Mouse (Mus musculus) embryo, embryonic 11 days (tissue): Measurements from ENCODE around the gene Trmo.

Source experiments
- DNase-seq: peaks from one replicate; pipeline ENCODE4 v3.0.0-alpha.2; 2015

Trmo gene

GRCm38 (mm10) chr4:46389013-46389611, at the start of gene Trmo:
Trmo (minus strand) TSS chr4:46389437.
- DNase-seq: peak; percentile 98

DNA sequence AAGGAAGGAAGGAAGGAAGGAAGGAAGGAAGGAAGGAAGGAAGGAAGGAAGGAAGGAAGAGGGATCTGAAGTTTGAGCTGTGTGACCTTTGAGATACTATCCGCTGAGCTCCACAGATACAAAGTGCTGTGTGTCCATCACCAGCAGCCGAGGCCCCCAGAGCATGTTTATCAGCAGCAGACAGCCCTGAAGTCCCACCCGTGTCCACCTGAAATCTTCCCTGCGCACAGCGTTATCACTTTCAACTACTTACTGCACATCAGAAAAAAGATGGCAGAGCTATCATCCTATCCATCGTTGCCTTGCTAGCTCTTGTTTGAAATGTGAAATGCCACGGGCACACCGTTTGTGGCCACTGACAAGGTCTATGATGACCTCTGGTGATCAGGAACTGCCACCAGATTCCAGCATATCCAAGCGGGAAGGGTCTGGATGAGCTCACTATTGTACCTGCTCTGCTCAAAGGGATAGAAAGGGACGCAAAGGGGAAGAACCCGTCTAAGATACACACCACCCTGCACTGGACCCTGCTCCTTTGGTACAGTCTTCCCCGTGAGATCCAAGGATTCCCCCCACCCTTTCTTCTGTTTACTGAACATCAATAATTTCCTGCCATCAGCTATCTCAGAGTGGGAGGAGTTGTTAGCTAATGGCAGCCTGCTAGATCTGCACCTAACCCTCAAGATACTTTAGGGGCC, 43.3 kb upstream of the Trmo start:
- no peak for DNase-seq

- no peak for DNase-seq
Observed at GRCm38 (mm10) chr4:46428903-46429499, 39.8 kb upstream of the Trmo start.

- no peak for DNase-seq
Observed at GRCm38 (mm10) chr4:46422625-46423024, 33.4 kb upstream of the Trmo start.

DNA sequence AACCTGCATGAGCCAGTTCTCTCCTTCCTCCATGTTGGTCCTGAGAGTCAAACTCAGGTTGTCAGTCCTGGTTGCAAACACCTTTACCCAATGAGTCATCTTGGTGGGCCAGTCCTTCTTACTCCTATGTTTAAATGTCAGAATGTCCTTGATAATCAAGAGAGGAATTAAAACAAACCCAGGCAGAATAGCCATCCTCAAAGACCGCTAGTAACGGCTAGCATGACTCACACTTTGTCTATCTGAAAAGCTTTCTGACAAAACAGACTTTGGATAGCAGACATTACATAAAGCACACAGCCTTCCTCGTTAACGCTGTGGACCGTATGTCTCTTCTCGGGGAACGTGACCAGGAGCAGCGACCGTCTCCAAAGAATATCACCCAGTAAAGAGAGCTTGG, 29.6 kb upstream of the Trmo start:
- no peak for DNase-seq

DNA sequence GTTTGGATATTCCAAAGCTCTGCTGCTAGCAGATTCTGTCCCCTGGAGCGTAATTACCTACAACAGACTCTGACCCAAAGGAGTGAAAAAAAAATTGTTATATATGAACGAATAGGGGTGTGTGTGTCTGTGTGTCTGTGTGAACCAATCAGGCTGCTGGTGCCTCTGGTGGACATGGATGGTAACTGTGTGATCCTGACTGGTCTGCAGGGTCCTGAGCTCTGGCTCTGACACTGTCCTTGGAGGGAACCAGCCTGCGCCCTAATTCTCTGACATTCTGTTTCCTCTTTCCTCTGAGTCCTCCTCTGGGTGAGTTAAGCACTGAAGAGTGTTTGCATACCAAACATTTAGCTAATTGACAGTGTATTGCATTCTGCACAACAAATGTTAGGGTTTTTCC, 28.3 kb upstream of the Trmo start:
- DNase-seq: peak; percentile 18

- DNase-seq: no peak
Observed at GRCm38 (mm10) chr4:46413406-46413805, 24.2 kb upstream of the Trmo start, which contains the start of gene Hemgn. Hemgn (minus strand) TSS chr4:46413506.

DNA sequence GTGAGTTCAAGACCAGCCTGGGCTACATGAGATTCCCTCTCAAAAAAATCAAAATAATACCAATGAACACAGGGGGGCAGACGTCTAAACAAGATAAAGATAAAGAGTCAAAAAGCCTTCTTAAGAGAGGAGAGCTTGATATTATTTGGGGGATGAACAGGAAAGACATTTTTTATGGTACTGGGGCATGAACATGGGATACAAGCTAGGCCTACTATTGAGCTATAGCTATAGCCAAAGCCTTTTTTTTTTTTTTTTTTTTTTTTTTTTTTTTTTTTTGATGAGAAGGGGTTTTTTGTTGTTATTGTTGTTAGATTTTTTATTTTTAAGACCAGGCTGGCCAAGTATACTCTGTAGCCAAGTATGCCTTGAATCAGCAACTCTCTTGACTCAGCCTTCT, 22.9 kb upstream of the Trmo start:
- no peak for DNase-seq

GRCm38 (mm10) chr4:46411489-46411888, 22.3 kb upstream of the Trmo start:
- no peak for DNase-seq

DNA sequence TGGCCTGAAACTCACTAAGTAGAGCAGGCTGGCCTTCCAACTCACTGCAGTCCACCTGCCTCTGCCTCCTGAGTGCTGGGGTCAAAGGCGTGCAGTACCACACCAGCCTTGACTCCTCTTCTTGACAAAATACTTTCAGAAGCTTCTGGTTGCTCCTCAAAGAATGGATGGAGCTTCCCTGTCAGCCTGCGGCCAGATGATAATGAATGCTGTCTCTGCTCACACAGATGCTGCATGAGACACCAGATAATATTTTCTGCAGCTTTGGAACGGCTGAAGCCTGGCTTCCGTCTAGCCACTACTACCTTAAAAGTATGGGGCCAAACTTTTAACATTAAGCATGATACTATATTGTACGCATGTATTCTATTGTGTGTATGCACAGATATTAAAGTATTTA, 21.4 kb upstream of the Trmo start:
- no peak for DNase-seq

DNA sequence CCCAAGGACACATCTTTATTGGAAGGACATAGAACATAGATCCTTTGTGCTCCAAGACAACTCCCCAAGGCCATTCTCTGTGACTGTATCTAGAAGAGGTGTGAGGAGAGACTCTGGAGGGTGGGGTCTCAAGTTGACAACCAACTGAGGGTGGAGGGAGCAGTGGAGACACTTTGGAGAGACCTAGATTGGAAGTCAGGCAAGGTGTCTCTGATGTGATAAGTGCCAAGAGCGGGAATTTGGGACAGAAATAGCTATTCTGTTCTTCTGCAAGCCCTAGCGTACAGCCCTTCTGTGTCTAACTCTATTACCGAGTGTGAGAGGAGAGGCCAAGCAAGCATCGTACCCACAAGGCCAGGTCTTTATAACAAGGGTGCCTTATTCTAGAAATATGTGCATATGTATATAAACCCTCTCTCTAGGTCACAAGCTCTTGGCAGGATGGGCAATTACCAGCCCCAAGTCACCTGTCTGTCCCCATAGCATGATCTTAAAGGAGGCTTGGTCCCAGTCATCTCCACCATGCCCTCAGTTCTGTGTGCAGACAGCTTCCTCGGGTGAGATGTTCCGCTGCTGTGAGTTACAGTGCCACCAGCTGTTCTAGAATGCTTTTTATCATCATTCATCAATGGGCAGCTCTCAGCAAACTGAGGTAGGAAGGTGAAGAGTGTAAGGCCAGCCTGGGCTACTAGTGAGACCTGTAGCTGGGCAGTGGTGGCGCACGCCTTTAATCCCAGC, 17.9 kb upstream of the Trmo start:
- DNase-seq: no peak

- DNase-seq: no peak
Observed at GRCm38 (mm10) chr4:46404042-46404795, 15.0 kb upstream of the Trmo start.

- DNase-seq: no peak
Observed at GRCm38 (mm10) chr4:46398839-46399238, 9.6 kb upstream of the Trmo start.

GRCm38 (mm10) chr4:46395736-46396135, 6.5 kb upstream of the Trmo start:
- no peak for DNase-seq

DNA sequence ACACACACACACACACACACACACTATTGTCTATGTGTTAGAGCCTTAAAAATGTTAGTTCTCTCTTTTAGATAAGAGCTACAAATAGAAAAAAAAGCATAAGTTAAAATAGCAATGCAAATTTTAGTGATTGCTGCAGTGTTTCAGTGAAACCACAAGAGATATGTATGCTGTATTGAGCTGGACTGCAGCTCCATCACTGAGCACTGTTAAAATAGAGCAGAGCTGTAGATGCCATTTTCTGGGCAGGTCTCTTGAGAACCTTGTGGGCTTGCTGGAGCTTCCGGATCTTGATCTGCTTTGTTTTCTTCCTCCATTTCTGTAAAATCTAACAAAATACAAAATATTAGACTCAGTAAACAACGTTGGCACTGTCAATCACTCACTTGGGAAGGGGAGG, 5.2 kb upstream of the Trmo start:
- DNase-seq: no peak

DNA sequence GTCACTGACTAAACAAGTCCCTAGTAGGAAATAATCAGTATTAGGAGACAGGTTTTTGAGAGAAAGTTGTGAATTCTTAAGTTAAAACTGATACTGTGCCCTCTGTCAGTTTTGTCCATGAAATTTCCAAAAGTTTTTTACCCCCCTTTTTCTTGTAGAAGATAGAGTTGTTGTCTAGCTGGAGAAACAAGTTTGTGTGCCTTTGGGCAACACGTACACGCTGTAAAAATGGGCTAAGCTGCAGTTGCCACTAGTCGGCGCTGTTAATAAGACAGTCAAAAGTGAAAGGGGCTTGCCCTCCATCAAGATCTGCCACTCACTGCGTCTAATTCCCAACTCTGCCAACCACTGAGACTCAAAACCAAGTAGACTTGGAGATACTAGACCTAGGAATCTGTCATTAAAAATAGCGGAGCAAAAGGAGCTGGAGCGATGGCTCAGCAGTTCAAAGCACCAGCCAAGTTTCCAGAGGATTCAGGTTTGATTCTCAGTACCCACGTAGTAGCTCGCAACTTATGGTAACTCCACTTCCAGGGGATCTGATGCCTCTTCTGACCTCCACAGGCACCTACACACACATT, 1.2 kb upstream of the Trmo start:
- DNase-seq: peak; percentile 91

DNA sequence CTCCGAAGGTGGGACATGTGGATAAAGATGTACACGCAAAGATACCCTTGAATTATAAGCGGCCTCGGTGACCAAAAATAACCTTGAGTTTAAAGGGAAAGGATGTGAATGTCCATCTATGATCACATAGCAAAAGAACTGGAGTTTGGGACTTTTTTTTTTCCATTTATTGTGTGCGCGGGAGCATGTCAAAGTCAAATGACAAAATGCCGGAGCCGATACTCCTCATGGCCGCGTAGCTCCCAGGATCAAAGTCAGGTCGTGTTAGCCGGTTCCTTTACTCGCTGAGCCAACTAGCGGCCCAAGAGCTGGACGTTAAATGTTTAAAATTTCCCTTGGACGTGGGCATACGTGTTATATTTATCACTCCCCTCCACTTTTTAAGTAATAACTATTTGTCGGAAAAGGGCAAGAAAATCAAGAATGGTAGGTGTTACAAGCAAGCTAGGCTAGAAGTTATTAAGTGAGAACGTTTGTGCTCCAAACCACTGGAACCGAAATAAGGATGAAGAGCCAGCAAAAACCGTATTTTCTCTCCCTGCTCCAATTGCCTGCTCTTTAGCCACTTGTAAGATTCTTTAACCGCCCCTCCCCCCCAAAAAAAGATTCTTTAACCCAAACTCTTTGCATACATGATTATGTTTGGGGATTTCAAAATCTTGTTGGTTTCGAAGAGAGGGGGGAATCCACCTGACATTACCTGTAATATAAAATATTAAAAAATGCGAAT, 540 bp upstream of the Trmo start:
- peak; percentile 79 for DNase-seq

DNA sequence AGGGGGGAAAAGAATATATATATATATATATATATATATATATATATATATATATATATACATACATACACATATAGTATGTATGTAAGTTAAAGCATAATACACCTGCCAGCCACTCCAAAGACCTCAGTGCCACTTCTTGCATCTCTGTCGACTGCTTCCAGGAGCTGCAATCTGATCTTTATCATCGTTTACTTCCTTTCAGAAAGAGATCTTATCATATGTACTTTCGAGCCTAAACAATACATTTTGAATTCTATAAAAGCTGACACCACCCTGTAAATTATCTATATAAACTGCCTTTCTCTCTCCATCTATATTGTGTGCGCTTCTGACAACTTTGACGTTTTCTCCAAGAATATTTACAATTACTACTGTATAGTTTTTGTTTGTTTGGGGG, 681 bp downstream of the Trmo start:
- no peak for DNase-seq

- peak; percentile 85 for DNase-seq
Observed at GRCm38 (mm10) chr4:46374869-46375368, 14.3 kb downstream of the Trmo start.

GRCm38 (mm10) chr4:46374455-46374854, 14.8 kb downstream of the Trmo start:
- peak; percentile 22 for DNase-seq

DNA sequence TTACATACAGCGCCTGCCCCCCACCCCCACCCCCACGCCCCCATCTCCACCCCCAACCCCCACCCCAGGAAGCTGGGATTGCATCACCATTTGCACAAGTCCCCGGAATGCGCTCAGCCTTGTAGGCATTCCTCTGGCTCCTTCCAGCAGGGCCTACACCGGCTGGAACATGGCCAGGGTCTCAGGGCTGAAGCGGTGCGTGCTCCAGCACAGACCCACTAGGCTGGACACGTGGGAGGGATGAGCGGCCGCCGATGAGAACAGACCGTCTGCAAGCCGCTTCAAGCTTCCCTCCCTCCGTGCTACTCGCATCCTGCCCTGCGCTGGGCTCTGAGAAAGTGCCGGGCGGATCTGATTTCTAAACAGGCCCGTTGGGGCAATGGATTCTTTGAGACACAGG, 18.2 kb downstream of the Trmo start:
- peak; percentile 73 for DNase-seq

- DNase-seq: no peak
Observed at GRCm38 (mm10) chr4:46370406-46370805, 18.8 kb downstream of the Trmo start.
